10 mouse cellular contexts compared by ENCODE assay signal in genomic region chr9:31684099-31684811, GRCm38 (mm10).
DNase-seq lines count a peak whose midpoint lies in the region; ATAC-seq and TF ChIP-seq lines count a peak whose summit lies in the region.
"Had no signal": no experiment of that assay in that cellular context is flagged by ENCODE, and none has a peak within 500 bp of the region (broad histone marks: within the 10 kb centered on the region; RNA-seq: fewer than 3 reads in every experiment).

No protein-coding gene starts in this region.

- TF ChIP-seq CTCF in lung, embryonic 14.5 days (IDR thresholded peaks at IDR 0.05; ENCODE audit: low read depth), result no peak

- H3K36me3 ChIP-seq in lung, embryonic 14.5 days (ENCODE audit: insufficient read depth), result no peaks in the 10 kb centered on the region
- no peaks in the 10 kb centered on the region for H3K36me3 ChIP-seq in kidney, embryonic 16.5 days (ENCODE audit: insufficient read depth, low read length)
- no peaks in the 10 kb centered on the region for H3K36me3 ChIP-seq in neural tube, embryonic 13.5 days

- no peaks in the 10 kb centered on the region for H3K27me3 ChIP-seq in lung, embryonic 14.5 days (ENCODE audit: insufficient read depth, low read length)
- no peaks in the 10 kb centered on the region for H3K27me3 ChIP-seq in kidney, embryonic 16.5 days (ENCODE audit: insufficient read depth, low read length)
- peaks cover 22% of the 10 kb centered on the region for H3K27me3 ChIP-seq in neural tube, embryonic 13.5 days

- H3K27ac ChIP-seq in lung, embryonic 14.5 days (ENCODE audit: low read depth), result no peak overlapping the region
- H3K27ac ChIP-seq in kidney, embryonic 16.5 days (ENCODE audit: low read length), result peak overlapping the region; percentile 54; the same call in 1 of the 2 replicates
- no peak overlapping the region for H3K27ac ChIP-seq in neural tube, embryonic 13.5 days (replicated peaks)

- H3K9me3 ChIP-seq in lung, embryonic 14.5 days (ENCODE audit: low read depth, low read length), result no peaks in the 10 kb centered on the region
- H3K9me3 ChIP-seq in kidney, embryonic 16.5 days (ENCODE audit: low read length), result no peaks in the 10 kb centered on the region
- H3K9me3 ChIP-seq in neural tube, embryonic 13.5 days, result no peaks in the 10 kb centered on the region

- peak; percentile 22 to 25 for DNase-seq in cerebellum, postnatal 10 days
- DNase-seq in cerebellum, adult 9-10 months, result no peak
- DNase-seq in lung, embryonic 14.5 days, result peak; percentile 26
- no peak for DNase-seq in lung, postnatal 25 days (ENCODE audit: low spot score)
- no peak for DNase-seq in frontal cortex, postnatal 36 days (ENCODE audit: low spot score in 2 of 2)
- DNase-seq in right cerebral cortex, adult 18-20 months, result no peak
- DNase-seq: adrenal gland, adult 8-10 months; cerebellum, adult 9-11 months had no signal

- H3K4me2 ChIP-seq in lung, embryonic 14.5 days, result peak overlapping the region; percentile 36; the same call in 1 of the 2 replicates
- peak overlapping the region; percentile 35; the same call in 1 of the 2 replicates for H3K4me2 ChIP-seq in kidney, embryonic 16.5 days (replicated peaks; ENCODE audit: low read depth, low read length)
- peak overlapping the region; percentile 24 for H3K4me2 ChIP-seq in neural tube, embryonic 13.5 days

- H3K9ac ChIP-seq in lung, embryonic 14.5 days, result no peak overlapping the region
- no peak overlapping the region for H3K9ac ChIP-seq in kidney, embryonic 16.5 days (replicated peaks; ENCODE audit: low read length)
- no peak overlapping the region for H3K9ac ChIP-seq in neural tube, embryonic 13.5 days

- peaks cover 27% of the 10 kb centered on the region for H3K4me1 ChIP-seq in lung, embryonic 14.5 days (ENCODE audit: insufficient read depth)
- peaks cover 48% of the 10 kb centered on the region for H3K4me1 ChIP-seq in kidney, embryonic 16.5 days (ENCODE audit: insufficient read depth, low read length)
- H3K4me1 ChIP-seq in neural tube, embryonic 13.5 days (replicated peaks), result peaks cover 29% of the 10 kb centered on the region

- no peak overlapping the region for H3K4me3 ChIP-seq in lung, embryonic 14.5 days (ENCODE audit: low read depth, low read length)
- H3K4me3 ChIP-seq in kidney, embryonic 16.5 days (ENCODE audit: low read length), result no peak overlapping the region
- H3K4me3 ChIP-seq in neural tube, embryonic 13.5 days, result no peak overlapping the region

- peak; percentile 65 for ATAC-seq in lung, embryonic 14.5 days (ENCODE audit: insufficient read depth)
- ATAC-seq in kidney, embryonic 16.5 days (ENCODE audit: low FRiP score, low TSS enrichment), result peak; percentile 25
- ATAC-seq in neural tube, embryonic 13.5 days (ENCODE audit: low read depth), result peak; percentile 57

- WGBS in lung, embryonic 14.5 days, result 26% methylated on average over 17 of the region's 18 CpGs
- WGBS in kidney, embryonic 16.5 days, result 25% methylated on average over 15 of the region's 18 CpGs
- 30% methylated on average over 16 of the region's 18 CpGs for WGBS in neural tube, embryonic 13.5 days

Comparison
In these comparisons a context has a peak if more than half of its experiments do, and no peak if none do; other contexts are left out.
1. DNase-seq: peak in cerebellum, postnatal 10 days (2 of 2) and lung, embryonic 14.5 days (single experiment); none in cerebellum, adult 9-10 months (single experiment), lung, postnatal 25 days (single experiment), frontal cortex, postnatal 36 days (0 of 2) and right cerebral cortex, adult 18-20 months (single experiment).
2. Peak in every context shown above with its lines, with median percentiles within 50 percentile points of each other: ATAC-seq and H3K4me2 ChIP-seq.